Mouse (Mus musculus): ENCODE data around the gene Dhdh. TPM values are rescaled to one million over a fixed set of nuclear protein-coding genes. Genes with fewer than 3 reads are reported as not detected.
"Not testable (repeated sequence)": the region's sequence is repeated elsewhere in the genome, so short reads cannot be mapped to it uniquely, and the experiment has no call there.

Gene Dhdh
- 1.8 TPM in 2 replicates for polyA plus RNA-seq (2015; fragmentation: Nextera tagmentation; extraction: Ambion mirVana)

DNA sequence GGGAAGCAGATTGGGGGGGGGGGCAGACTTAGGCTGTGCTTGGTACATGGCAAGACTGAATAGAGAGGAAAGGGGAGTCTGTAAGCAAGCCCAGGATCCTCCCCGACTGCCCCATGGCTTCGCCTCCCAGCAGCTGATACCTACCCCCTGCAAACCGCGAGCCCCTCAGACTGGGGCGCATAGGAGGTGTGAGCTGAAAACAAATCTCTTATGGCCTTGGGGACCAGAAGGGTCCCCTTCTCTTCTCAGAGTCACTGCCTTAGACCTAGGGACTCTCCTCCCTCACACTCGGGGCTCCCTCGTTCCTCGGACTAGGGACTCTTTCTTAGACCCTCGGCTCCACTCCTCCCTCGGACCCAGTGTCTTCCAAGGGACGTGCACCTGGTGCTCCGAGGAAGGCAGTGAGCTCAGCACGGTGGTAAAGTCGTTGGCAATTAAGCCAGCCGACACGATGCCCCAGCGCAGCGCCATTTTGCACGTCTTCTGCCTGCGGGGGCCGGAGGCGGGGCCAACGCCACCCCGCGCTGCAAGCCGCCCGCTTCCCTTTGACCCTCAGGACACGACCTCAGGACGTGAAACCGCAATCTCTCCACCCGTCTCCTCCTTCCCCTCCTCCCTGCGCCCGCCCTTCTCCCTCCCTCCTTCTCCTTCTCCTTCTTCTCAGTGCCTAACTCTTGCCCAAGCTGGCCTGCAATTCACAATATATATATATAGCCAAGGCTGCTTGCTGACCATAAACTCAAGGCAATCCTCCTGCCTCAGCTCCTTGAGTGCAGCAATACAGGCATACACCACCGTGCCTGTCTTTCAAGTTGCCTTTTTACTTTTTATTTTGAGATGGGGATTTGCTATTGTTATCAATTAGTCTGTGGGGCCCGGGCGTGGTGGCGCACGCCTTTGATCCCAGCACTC, at the start of gene Dhdh:
TSS of gene Dhdh (minus strand) at position 513 of the 912 bp plus-strand sequence.
- no peaks in the 10 kb centered on the region for H3K9me3 ChIP-seq (replicated peaks; ENCODE audit: low read length)
- H3K9ac ChIP-seq (ENCODE audit: low read depth, low read length), result peak within 1 kb of the TSS; percentile 58
- no peaks in the 10 kb centered on the region for H3K27me3 ChIP-seq (ENCODE audit: insufficient read depth, low read length)
- H3K36me3 ChIP-seq (ENCODE audit: insufficient read depth, low read length), result peaks cover 9% of the 10 kb centered on the region
- 12% methylated on average over 37 of the region's 38 CpGs for WGBS
- no peaks in the 10 kb centered on the region; the same call in 1 of the 2 replicates for H3K4me1 ChIP-seq (replicated peaks; ENCODE audit: insufficient read depth, low read length)
- no peak for TF ChIP-seq CTCF (IDR thresholded peaks at IDR 0.05; ENCODE audit: low read depth)
- H3K27ac ChIP-seq, result peak within 1 kb of the TSS; percentile 71
- ATAC-seq (replicated peaks; ENCODE audit: low FRiP score, low read depth) (peak; percentile 34), DNase-seq (ENCODE audit: low spot score) (peak; percentile 66)
- peak within 1 kb of the TSS; percentile 39 for H3K4me3 ChIP-seq (replicated peaks; ENCODE audit: low read depth, low read length)
- peak within 1 kb of the TSS; percentile 73 for H3K4me2 ChIP-seq (ENCODE audit: low read length)

DNA sequence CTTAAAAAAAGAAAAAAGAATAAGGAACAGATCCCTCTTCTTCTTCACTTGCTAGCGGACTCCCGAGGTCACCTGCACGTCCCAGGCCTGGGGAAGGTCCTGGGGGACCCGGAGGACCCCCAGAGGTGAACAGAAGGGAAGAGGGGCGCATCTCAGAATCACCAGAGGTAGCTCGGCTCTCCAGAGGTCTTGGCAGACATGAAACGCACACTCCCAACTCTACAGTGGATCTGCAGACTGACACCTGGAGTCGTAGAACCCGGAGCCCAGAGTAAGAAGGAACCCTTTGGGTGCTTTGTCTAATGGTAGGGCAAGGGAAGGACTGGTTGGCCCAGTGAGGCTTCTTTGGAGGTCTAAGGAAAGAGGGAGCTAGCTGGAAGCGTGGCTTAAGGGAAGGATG, 49.0 kb upstream of the Dhdh start:
- ATAC-seq (replicated peaks; ENCODE audit: low FRiP score, low read depth) (no peak), DNase-seq (ENCODE audit: low spot score) (no peak)
- Histone ChIP-seq H3K4me2 (ENCODE audit: low read length) (peak overlapping the region; percentile 82), H3K27me3 (ENCODE audit: insufficient read depth, low read length) (no peaks in the 10 kb centered on the region), H3K9ac (ENCODE audit: low read depth, low read length) (peak overlapping the region; percentile 52; the same call in 1 of the 2 replicates), H3K36me3 (ENCODE audit: insufficient read depth, low read length) (no peaks in the 10 kb centered on the region), H3K27ac (no peak overlapping the region), H3K4me3 (replicated peaks; ENCODE audit: low read depth, low read length) (no peak overlapping the region), H3K9me3 (replicated peaks; ENCODE audit: low read length) (no peaks in the 10 kb centered on the region), H3K4me1 (replicated peaks; ENCODE audit: insufficient read depth, low read length) (peaks cover 5% of the 10 kb centered on the region)
- TF ChIP-seq CTCF (IDR thresholded peaks at IDR 0.05; ENCODE audit: low read depth), result no peak
- WGBS, result 80% methylated on average over 10 of the region's 10 CpGs

GRCm38 (mm10) chr7:45535676-45536075, 47.1 kb upstream of the Dhdh start:
- DNase-seq (ENCODE audit: low spot score), result no peak
- no peaks in the 10 kb centered on the region for H3K27me3 ChIP-seq (ENCODE audit: insufficient read depth, low read length)
- no peak overlapping the region for H3K27ac ChIP-seq
- no peaks in the 10 kb centered on the region for H3K36me3 ChIP-seq (ENCODE audit: insufficient read depth, low read length)
- no peaks in the 10 kb centered on the region for H3K9me3 ChIP-seq (replicated peaks; ENCODE audit: low read length)
- TF ChIP-seq CTCF (IDR thresholded peaks at IDR 0.05; ENCODE audit: low read depth), result no peak; the same call in 1 of the 2 replicates
- H3K4me3 ChIP-seq (replicated peaks; ENCODE audit: low read depth, low read length), result no peak overlapping the region
- no peak for ATAC-seq (replicated peaks; ENCODE audit: low FRiP score, low read depth)
- WGBS, result 80% methylated on average over 1 of the region's 1 CpGs
- H3K4me2 ChIP-seq (ENCODE audit: low read length), result no peak overlapping the region
- H3K9ac ChIP-seq (ENCODE audit: low read depth, low read length), result no peak overlapping the region
- peaks cover 5% of the 10 kb centered on the region for H3K4me1 ChIP-seq (replicated peaks; ENCODE audit: insufficient read depth, low read length)

DNA sequence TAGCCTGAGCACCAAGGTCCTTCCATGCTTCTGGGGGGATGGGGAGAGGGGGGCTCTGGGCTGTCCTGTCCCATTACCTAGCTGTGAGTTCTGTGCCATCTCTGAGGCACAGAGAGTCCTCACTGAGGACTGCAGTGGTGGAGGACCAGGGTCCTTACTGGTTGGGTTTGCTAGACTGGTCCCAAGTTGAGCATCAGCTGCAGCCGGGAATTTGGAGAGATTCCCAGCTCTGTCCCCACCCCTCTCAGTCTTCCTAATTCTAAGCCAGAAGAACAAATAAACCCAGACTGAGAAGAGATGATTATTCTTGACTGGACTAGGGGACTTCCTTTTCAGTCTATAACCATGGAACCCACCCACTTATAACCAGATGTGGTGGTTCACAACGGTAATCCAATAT, 42.0 kb upstream of the Dhdh start:
- 49% methylated on average over 2 of the region's 2 CpGs for WGBS

DNA sequence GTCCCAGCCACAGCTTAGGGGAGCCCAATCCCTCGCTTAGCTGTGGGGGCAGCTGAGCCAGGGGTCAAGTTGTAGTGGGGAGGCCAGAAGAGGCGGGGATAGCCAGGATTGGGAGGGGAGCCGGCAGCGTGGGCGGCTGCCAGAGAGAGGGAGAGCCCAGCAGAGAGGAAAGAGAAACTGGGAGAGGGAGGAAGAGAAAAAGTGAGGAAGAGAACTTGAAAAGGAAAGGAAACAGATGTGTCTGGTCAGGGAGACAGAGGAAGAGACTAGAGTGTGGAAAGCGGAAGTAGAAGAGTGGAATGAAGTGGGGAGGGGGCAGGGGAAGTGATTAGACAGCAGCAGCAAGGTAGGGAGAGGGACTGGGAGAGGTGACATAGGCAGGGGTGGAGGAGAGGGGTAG, 40.9 kb upstream of the Dhdh start:
- H3K4me1 ChIP-seq (replicated peaks; ENCODE audit: insufficient read depth, low read length), result peaks cover 21% of the 10 kb centered on the region
- 7% methylated on average over 6 of the region's 6 CpGs for WGBS
- H3K27ac ChIP-seq, result peak overlapping the region; percentile 52
- H3K4me3 ChIP-seq (replicated peaks; ENCODE audit: low read depth, low read length), result no peak overlapping the region
- H3K9ac ChIP-seq (ENCODE audit: low read depth, low read length), result no peak overlapping the region
- no peaks in the 10 kb centered on the region for H3K9me3 ChIP-seq (replicated peaks; ENCODE audit: low read length)
- peak overlapping the region; percentile 43 for H3K4me2 ChIP-seq (ENCODE audit: low read length)
- H3K36me3 ChIP-seq (ENCODE audit: insufficient read depth, low read length), result no peaks in the 10 kb centered on the region
- DNase-seq (ENCODE audit: low spot score), result peak; percentile 72
- no peaks in the 10 kb centered on the region for H3K27me3 ChIP-seq (ENCODE audit: insufficient read depth, low read length)
- no peak for ATAC-seq (replicated peaks; ENCODE audit: low FRiP score, low read depth)
- TF ChIP-seq CTCF (IDR thresholded peaks at IDR 0.05; ENCODE audit: low read depth), result no peak

More for the DNA sequence above, 42.0 kb upstream of the Dhdh start:
- peak overlapping the region; percentile 50; the same call in 1 of the 2 replicates for H3K27ac ChIP-seq
- no peaks in the 10 kb centered on the region for H3K36me3 ChIP-seq (ENCODE audit: insufficient read depth, low read length)
- peaks cover 12% of the 10 kb centered on the region for H3K4me1 ChIP-seq (replicated peaks; ENCODE audit: insufficient read depth, low read length)
- no peak overlapping the region for H3K9ac ChIP-seq (ENCODE audit: low read depth, low read length)
- no peaks in the 10 kb centered on the region for H3K9me3 ChIP-seq (replicated peaks; ENCODE audit: low read length)
- no peak for DNase-seq (ENCODE audit: low spot score)
- H3K27me3 ChIP-seq (ENCODE audit: insufficient read depth, low read length), result no peaks in the 10 kb centered on the region
- peak overlapping the region; percentile 43 for H3K4me2 ChIP-seq (ENCODE audit: low read length)
- no peak overlapping the region for H3K4me3 ChIP-seq (replicated peaks; ENCODE audit: low read depth, low read length)
- TF ChIP-seq CTCF (IDR thresholded peaks at IDR 0.05; ENCODE audit: low read depth), result no peak
- ATAC-seq (replicated peaks; ENCODE audit: low FRiP score, low read depth), result no peak

DNA sequence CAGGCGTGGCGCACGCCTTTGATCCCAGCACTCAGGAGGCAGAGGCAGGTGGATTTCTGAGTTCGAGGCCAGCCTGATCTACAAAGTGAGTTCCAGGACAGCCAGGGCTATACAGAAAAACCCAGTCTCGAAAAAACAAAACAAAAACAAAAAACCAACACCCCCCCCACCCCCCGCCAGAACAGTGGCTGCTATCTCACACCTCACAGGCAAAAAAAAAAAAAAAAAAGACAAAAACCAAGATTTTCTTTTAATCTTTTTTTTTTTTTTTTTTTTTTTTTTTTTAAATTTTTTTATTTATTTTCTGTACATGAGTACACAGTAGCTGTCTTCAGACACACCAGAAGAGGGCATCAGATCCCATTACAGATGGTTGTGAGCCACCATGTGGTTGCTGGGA, 38.6 kb upstream of the Dhdh start:
- H3K27ac ChIP-seq; H3K9ac ChIP-seq (ENCODE audit: low read depth, low read length); H3K27me3 ChIP-seq (ENCODE audit: insufficient read depth, low read length); H3K4me3 ChIP-seq (replicated peaks; ENCODE audit: low read depth, low read length); H3K9me3 ChIP-seq (replicated peaks; ENCODE audit: low read length); DNase-seq (ENCODE audit: low spot score); H3K36me3 ChIP-seq (ENCODE audit: insufficient read depth, low read length); ATAC-seq (replicated peaks; ENCODE audit: low FRiP score, low read depth); H3K4me2 ChIP-seq (ENCODE audit: low read length): not testable (repeated sequence)
- 93% methylated on average over 6 of the region's 6 CpGs for WGBS
- peaks cover 39% of the 10 kb centered on the region for H3K4me1 ChIP-seq (replicated peaks; ENCODE audit: insufficient read depth, low read length)

Data from kidney, postnatal 0 days (tissue).